Mouse (Mus musculus) neural tube, embryonic 15.5 days (tissue): ENCODE data around the gene Baiap2. TPM values are rescaled to one million over a fixed set of nuclear protein-coding genes. Genes with fewer than 3 reads are reported as not detected.

Experiments
- ATAC-seq: fragments of 200-750 bp; cut with Nextera tagmentation; 2 replicates; pipeline ENCODE4 v1.8.0; 2017; ENCODE audit warnings: mild to moderate bottlenecking, moderate TSS enrichment, moderate library complexity; ENCODE audit not compliant: low FRiP score
- H3K27ac ChIP-seq: fragments of 300-500 bp; sonication (generic); replicated peaks from 2 replicates; pipeline ENCODE4 v1.5.1; 2015; ENCODE audit warnings: mild to moderate bottlenecking, inconsistent platforms
- H3K27me3 ChIP-seq: fragments of 300-500 bp; sonication (generic); replicated peaks from 2 replicates; pipeline ENCODE4 v1.6.1; 2015; ENCODE audit warnings: inconsistent platforms
- H3K36me3 ChIP-seq: fragments of 300-500 bp; sonication (generic); 2 replicates; pipeline ENCODE4 v1.6.1; 2015; ENCODE audit warnings: inconsistent platforms
- H3K4me1 ChIP-seq: fragments of 300-500 bp; sonication (generic); 2 replicates; pipeline ENCODE4 v1.6.1; 2015; ENCODE audit warnings: inconsistent platforms
- H3K4me2 ChIP-seq: fragments of 300-500 bp; sonication (generic); 2 replicates; pipeline ENCODE4 v1.6.1; 2015; ENCODE audit warnings: inconsistent platforms, mild to moderate bottlenecking, moderate library complexity
- H3K4me3 ChIP-seq: fragments of 300-500 bp; sonication (generic); replicated peaks from 2 replicates; pipeline ENCODE4 v1.5.1; 2015; ENCODE audit warnings: mild to moderate bottlenecking, inconsistent platforms
- H3K9ac ChIP-seq: fragments of 300-500 bp; sonication (generic); replicated peaks from 2 replicates; pipeline ENCODE4 v1.6.1; 2015; ENCODE audit warnings: mild to moderate bottlenecking, inconsistent platforms
- H3K9me3 ChIP-seq: fragments of 300-500 bp; sonication (generic); replicated peaks from 2 replicates; pipeline ENCODE4 v1.6.1; 2016; ENCODE audit warnings: inconsistent platforms
- WGBS: fragments of 180-500 bp; shearing (Covaris S2); methylation state at CpG from one replicate; pipeline ENCODE4 v1.1.7; 2015; ENCODE audit warnings: mixed read lengths; 5-methylcytosine and 5-hydroxymethylcytosine counted together
- polyA plus RNA-seq: library from polyadenylated mRNA; unstranded; fragments of >200 nt; fragmentation: Nextera tagmentation; extraction: Ambion mirVana; gene quantifications from 2 replicates; pipeline ENCODE4 v1.2.1, GENCODE M21; 2015

Gene Baiap2
- polyA plus RNA-seq, 1 experiment from 2014 or later, result 16.6 TPM

GRCm38 (mm10) chr11:119948803-119949202, 6.2 kb downstream of the Baiap2 start:
- H3K9ac ChIP-seq, result no peak overlapping the region

GRCm38 (mm10) chr11:119950535-119950934, 8.0 kb downstream of the Baiap2 start:
- Histone ChIP-seq H3K9ac (no peak overlapping the region), H3K4me2 (no peak overlapping the region), H3K4me1 (peaks cover 30% of the 10 kb centered on the region), H3K4me3 (no peak overlapping the region), H3K9me3 (no peaks in the 10 kb centered on the region), H3K27ac (no peak overlapping the region), H3K36me3 (no peaks in the 10 kb centered on the region), H3K27me3 (0 out of 2 replicates have a peak, but pooled peaks cover under 1% of the 10 kb centered on the region)
- ATAC-seq, result no peak
- WGBS, result 87% methylated on average over 3 of the region's 3 CpGs

More at GRCm38 (mm10) chr11:119948803-119949202, 6.2 kb downstream of the Baiap2 start:
- ATAC-seq, result no peak
- Histone ChIP-seq H3K27me3 (0 out of 2 replicates have a peak, but pooled peaks cover 4% of the 10 kb centered on the region), H3K4me3 (no peak overlapping the region), H3K9me3 (no peaks in the 10 kb centered on the region), H3K36me3 (no peaks in the 10 kb centered on the region), H3K27ac (no peak overlapping the region), H3K4me1 (peaks cover 42% of the 10 kb centered on the region), H3K4me2 (no peak overlapping the region)
- WGBS, result 82% methylated on average over 2 of the region's 2 CpGs

- Histone ChIP-seq H3K27me3 (no peaks in the 10 kb centered on the region), H3K9me3 (no peaks in the 10 kb centered on the region), H3K9ac (no peak overlapping the region), H3K4me2 (no peak overlapping the region), H3K4me3 (no peak overlapping the region), H3K36me3 (no peaks in the 10 kb centered on the region), H3K27ac (no peak overlapping the region), H3K4me1 (peaks cover 29% of the 10 kb centered on the region)
- WGBS, result 87% methylated on average over 6 of the region's 6 CpGs
- no peak for ATAC-seq
These were observed 8.8 kb downstream of the Baiap2 start for GRCm38 (mm10) chr11:119951326-119951725.

- no peaks in the 10 kb centered on the region for H3K27me3 ChIP-seq
- H3K4me2 ChIP-seq, result no peak overlapping the region
- no peak for ATAC-seq
- no peaks in the 10 kb centered on the region for H3K9me3 ChIP-seq
- peaks cover 28% of the 10 kb centered on the region for H3K4me1 ChIP-seq
- H3K4me3 ChIP-seq, result no peak overlapping the region
- no peaks in the 10 kb centered on the region for H3K36me3 ChIP-seq
- peak overlapping the region; percentile 60 for H3K27ac ChIP-seq
- no peak overlapping the region for H3K9ac ChIP-seq
- 59% methylated on average over 5 of the region's 5 CpGs for WGBS
These were observed 10.1 kb downstream of the Baiap2 start for GRCm38 (mm10) chr11:119952429-119953224.

GRCm38 (mm10) chr11:119954233-119954632, 11.7 kb downstream of the Baiap2 start:
- H3K9ac ChIP-seq, result no peak overlapping the region
- no peaks in the 10 kb centered on the region for H3K27me3 ChIP-seq
- peaks cover 18% of the 10 kb centered on the region for H3K4me1 ChIP-seq
- H3K4me3 ChIP-seq, result no peak overlapping the region
- no peak for ATAC-seq
- H3K4me2 ChIP-seq, result no peak overlapping the region
- H3K9me3 ChIP-seq, result no peaks in the 10 kb centered on the region
- 78% methylated on average over 4 of the region's 4 CpGs for WGBS
- H3K36me3 ChIP-seq, result no peaks in the 10 kb centered on the region
- H3K27ac ChIP-seq, result no peak overlapping the region

GRCm38 (mm10) chr11:119954749-119955337, 12.3 kb downstream of the Baiap2 start:
- WGBS, result 70% methylated on average over 2 of the region's 2 CpGs
- H3K4me3 ChIP-seq, result no peak overlapping the region

GRCm38 (mm10) chr11:119955432-119955831, 12.9 kb downstream of the Baiap2 start:
- Histone ChIP-seq H3K4me2 (no peak overlapping the region), H3K9me3 (no peaks in the 10 kb centered on the region), H3K27ac (no peak overlapping the region), H3K27me3 (no peaks in the 10 kb centered on the region), H3K4me3 (no peak overlapping the region), H3K36me3 (no peaks in the 10 kb centered on the region), H3K4me1 (peaks cover 18% of the 10 kb centered on the region), H3K9ac (no peak overlapping the region)
- no peak for ATAC-seq
- WGBS, result 68% methylated on average over 3 of the region's 3 CpGs

More at GRCm38 (mm10) chr11:119954749-119955337, 12.3 kb downstream of the Baiap2 start:
- Histone ChIP-seq H3K4me2 (no peak overlapping the region), H3K27me3 (no peaks in the 10 kb centered on the region), H3K9ac (no peak overlapping the region), H3K9me3 (no peaks in the 10 kb centered on the region), H3K27ac (no peak overlapping the region), H3K4me1 (peaks cover 18% of the 10 kb centered on the region), H3K36me3 (no peaks in the 10 kb centered on the region)
- no peak for ATAC-seq

- H3K27me3 ChIP-seq, result no peaks in the 10 kb centered on the region
- 78% methylated on average over 13 of the region's 13 CpGs for WGBS
- no peak for ATAC-seq
- no peaks in the 10 kb centered on the region for H3K9me3 ChIP-seq
- no peak overlapping the region for H3K4me3 ChIP-seq
- H3K4me1 ChIP-seq, result peaks cover 18% of the 10 kb centered on the region
- no peak overlapping the region for H3K4me2 ChIP-seq
- H3K9ac ChIP-seq, result no peak overlapping the region
- H3K27ac ChIP-seq, result no peak overlapping the region; the same call in 1 of the 2 replicates
- no peaks in the 10 kb centered on the region for H3K36me3 ChIP-seq
These were observed 14.0 kb downstream of the Baiap2 start for GRCm38 (mm10) chr11:119956590-119956989.

GRCm38 (mm10) chr11:119958856-119959255, 16.3 kb downstream of the Baiap2 start:
- Histone ChIP-seq H3K4me3 (no peak overlapping the region), H3K4me2 (no peak overlapping the region), H3K4me1 (peaks cover 6% of the 10 kb centered on the region), H3K36me3 (no peaks in the 10 kb centered on the region), H3K27me3 (no peaks in the 10 kb centered on the region), H3K27ac (no peak overlapping the region), H3K9me3 (no peaks in the 10 kb centered on the region), H3K9ac (no peak overlapping the region)
- ATAC-seq, result no peak
- WGBS, result 94% methylated on average over 7 of the region's 7 CpGs

- no peaks in the 10 kb centered on the region for H3K27me3 ChIP-seq
- no peak for ATAC-seq
- WGBS, result 79% methylated on average over 4 of the region's 4 CpGs
These were observed 17.2 kb downstream of the Baiap2 start for GRCm38 (mm10) chr11:119959714-119960113.

GRCm38 (mm10) chr11:119960671-119961070, 18.1 kb downstream of the Baiap2 start:
- no peak for ATAC-seq
- Histone ChIP-seq H3K27ac (no peak overlapping the region), H3K36me3 (no peaks in the 10 kb centered on the region), H3K9ac (no peak overlapping the region), H3K9me3 (no peaks in the 10 kb centered on the region), H3K4me3 (no peak overlapping the region), H3K27me3 (no peaks in the 10 kb centered on the region), H3K4me1 (no peaks in the 10 kb centered on the region), H3K4me2 (no peak overlapping the region)
- WGBS, result 93% methylated on average over 6 of the region's 6 CpGs

More at GRCm38 (mm10) chr11:119959714-119960113, 17.2 kb downstream of the Baiap2 start:
- H3K9ac ChIP-seq, result no peak overlapping the region
- no peak overlapping the region for H3K27ac ChIP-seq
- no peak overlapping the region for H3K4me2 ChIP-seq
- H3K36me3 ChIP-seq, result no peaks in the 10 kb centered on the region
- H3K9me3 ChIP-seq, result no peaks in the 10 kb centered on the region
- H3K4me1 ChIP-seq, result peaks cover 5% of the 10 kb centered on the region
- no peak overlapping the region for H3K4me3 ChIP-seq

GRCm38 (mm10) chr11:119961511-119961910, 18.9 kb downstream of the Baiap2 start:
- no peak for ATAC-seq
- no peak overlapping the region for H3K4me3 ChIP-seq
- H3K27me3 ChIP-seq, result no peaks in the 10 kb centered on the region
- no peak overlapping the region for H3K27ac ChIP-seq
- no peaks in the 10 kb centered on the region for H3K36me3 ChIP-seq
- WGBS, result 76% methylated on average over 3 of the region's 3 CpGs
- H3K4me2 ChIP-seq, result no peak overlapping the region
- no peaks in the 10 kb centered on the region for H3K9me3 ChIP-seq
- no peaks in the 10 kb centered on the region for H3K4me1 ChIP-seq
- H3K9ac ChIP-seq, result no peak overlapping the region
